Mouse (Mus musculus): ENCODE measurements at regions not wholly inside any gene's neighbourhood (a gene's known extent, or its start where the extent isn't known, plus 50 kb on each side); places are given as distances from the start of the nearest gene placed in this dataset.

DNA sequence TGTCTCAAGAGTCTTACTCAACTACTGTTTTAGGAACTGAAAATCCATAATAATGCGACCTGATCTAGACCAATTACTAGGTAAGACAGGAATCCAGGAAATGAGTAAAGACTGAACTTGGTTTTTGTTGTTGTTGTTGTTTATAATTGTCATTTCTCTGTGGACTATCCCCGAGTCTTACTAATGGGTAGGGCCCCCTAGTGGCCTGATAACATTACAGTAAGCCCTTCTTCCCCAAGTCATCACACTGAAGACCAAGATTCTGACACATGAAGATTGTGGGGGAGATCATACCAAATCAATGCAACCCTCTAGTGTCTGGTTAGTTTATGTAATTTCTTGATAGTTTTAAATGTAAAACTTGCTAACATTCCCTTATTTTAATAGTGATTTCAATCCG, 95.2 kb upstream of the Nek7 start:
- H3K4me1 ChIP-seq (ENCODE audit: control insufficient read depth, insufficient read depth, low read length): no peaks in the 10 kb centered on the region
- no peak for ATAC-seq (ENCODE audit: low FRiP score, low TSS enrichment)
- H3K36me3 ChIP-seq (ENCODE audit: control insufficient read depth, insufficient read depth, low read length): no peaks in the 10 kb centered on the region
- H3K4me2 ChIP-seq (replicated peaks; ENCODE audit: low read depth, low read length): no peak overlapping the region
- no peaks in the 10 kb centered on the region for H3K27me3 ChIP-seq (ENCODE audit: control insufficient read depth, insufficient read depth, low read length)
- no peak overlapping the region for H3K9ac ChIP-seq (ENCODE audit: low read depth, low read length)
- H3K9me3 ChIP-seq (ENCODE audit: control insufficient read depth, low read length): no peaks in the 10 kb centered on the region
- no peak overlapping the region for H3K27ac ChIP-seq (ENCODE audit: low read depth, low read length)
- whole genome bisulfite sequencing: 72% methylated on average over 3 of the region's 3 CpGs
- H3K4me3 ChIP-seq (ENCODE audit: low read length): no peak overlapping the region

- no peaks in the 10 kb centered on the region for H3K36me3 ChIP-seq (ENCODE audit: control insufficient read depth, insufficient read depth, low read length)
- ATAC-seq (ENCODE audit: low FRiP score, low TSS enrichment): no peak
- 73% methylated on average over 2 of the region's 2 CpGs for WGBS
These were observed 89.3 kb upstream of the Nek7 start for GRCm38 (mm10) chr1:138709229-138709608.

GRCm38 (mm10) chr1:138708507-138709228, 88.7 kb upstream of the Nek7 start:
- H3K4me1 ChIP-seq (ENCODE audit: control insufficient read depth, insufficient read depth, low read length): no peaks in the 10 kb centered on the region
- 84% methylated on average over 7 of the region's 7 CpGs for WGBS
- no peak overlapping the region for H3K4me3 ChIP-seq (ENCODE audit: low read length)
- no peaks in the 10 kb centered on the region for H3K27me3 ChIP-seq (ENCODE audit: control insufficient read depth, insufficient read depth, low read length)
- no peaks in the 10 kb centered on the region for H3K9me3 ChIP-seq (ENCODE audit: control insufficient read depth, low read length)
- H3K4me2 ChIP-seq (replicated peaks; ENCODE audit: low read depth, low read length): no peak overlapping the region
- H3K36me3 ChIP-seq (ENCODE audit: control insufficient read depth, insufficient read depth, low read length): no peaks in the 10 kb centered on the region
- no peak overlapping the region for H3K9ac ChIP-seq (ENCODE audit: low read depth, low read length)
- ATAC-seq (ENCODE audit: low FRiP score, low TSS enrichment): no peak
- no peak overlapping the region for H3K27ac ChIP-seq (ENCODE audit: low read depth, low read length)

More at GRCm38 (mm10) chr1:138709229-138709608, 89.3 kb upstream of the Nek7 start:
- no peaks in the 10 kb centered on the region for H3K4me1 ChIP-seq (ENCODE audit: control insufficient read depth, insufficient read depth, low read length)
- H3K27ac ChIP-seq (ENCODE audit: low read depth, low read length): no peak overlapping the region
- H3K9ac ChIP-seq (ENCODE audit: low read depth, low read length): no peak overlapping the region
- no peaks in the 10 kb centered on the region for H3K27me3 ChIP-seq (ENCODE audit: control insufficient read depth, insufficient read depth, low read length)
- no peaks in the 10 kb centered on the region for H3K9me3 ChIP-seq (ENCODE audit: control insufficient read depth, low read length)
- H3K4me3 ChIP-seq (ENCODE audit: low read length): no peak overlapping the region
- H3K4me2 ChIP-seq (replicated peaks; ENCODE audit: low read depth, low read length): no peak overlapping the region

- Histone ChIP-seq H3K4me3 (ENCODE audit: low read length) (no peak overlapping the region), H3K36me3 (ENCODE audit: control insufficient read depth, insufficient read depth, low read length) (no peaks in the 10 kb centered on the region), H3K9ac (ENCODE audit: low read depth, low read length) (no peak overlapping the region), H3K9me3 (ENCODE audit: control insufficient read depth, low read length) (no peaks in the 10 kb centered on the region), H3K4me1 (ENCODE audit: control insufficient read depth, insufficient read depth, low read length) (no peaks in the 10 kb centered on the region), H3K4me2 (replicated peaks; ENCODE audit: low read depth, low read length) (no peak overlapping the region), H3K27ac (ENCODE audit: low read depth, low read length) (no peak overlapping the region), H3K27me3 (ENCODE audit: control insufficient read depth, insufficient read depth, low read length) (no peaks in the 10 kb centered on the region)
- no peak for ATAC-seq (ENCODE audit: low FRiP score, low TSS enrichment)
- WGBS: 42% methylated on average over 3 of the region's 3 CpGs
These were observed 88.0 kb upstream of the Nek7 start for GRCm38 (mm10) chr1:138707913-138708312.

- Histone ChIP-seq H3K4me2 (replicated peaks; ENCODE audit: low read depth, low read length) (no peak overlapping the region), H3K36me3 (ENCODE audit: control insufficient read depth, insufficient read depth, low read length) (no peaks in the 10 kb centered on the region), H3K4me3 (ENCODE audit: low read length) (no peak overlapping the region), H3K4me1 (ENCODE audit: control insufficient read depth, insufficient read depth, low read length) (no peaks in the 10 kb centered on the region), H3K9ac (ENCODE audit: low read depth, low read length) (no peak overlapping the region), H3K9me3 (ENCODE audit: control insufficient read depth, low read length) (no peaks in the 10 kb centered on the region), H3K27ac (ENCODE audit: low read depth, low read length) (no peak overlapping the region), H3K27me3 (ENCODE audit: control insufficient read depth, insufficient read depth, low read length) (no peaks in the 10 kb centered on the region)
- WGBS: 75% methylated on average over 5 of the region's 5 CpGs
- ATAC-seq (ENCODE audit: low FRiP score, low TSS enrichment): no peak; the same call in 1 of the 2 replicates
These were observed 83.3 kb upstream of the Nek7 start for GRCm38 (mm10) chr1:138703291-138703690.

- Histone ChIP-seq H3K9me3 (ENCODE audit: control insufficient read depth, low read length) (no peaks in the 10 kb centered on the region), H3K4me1 (ENCODE audit: control insufficient read depth, insufficient read depth, low read length) (no peaks in the 10 kb centered on the region), H3K36me3 (ENCODE audit: control insufficient read depth, insufficient read depth, low read length) (no peaks in the 10 kb centered on the region), H3K27ac (ENCODE audit: low read depth, low read length) (no peak overlapping the region), H3K27me3 (ENCODE audit: control insufficient read depth, insufficient read depth, low read length) (no peaks in the 10 kb centered on the region), H3K4me2 (replicated peaks; ENCODE audit: low read depth, low read length) (no peak overlapping the region), H3K9ac (ENCODE audit: low read depth, low read length) (no peak overlapping the region), H3K4me3 (ENCODE audit: low read length) (no peak overlapping the region)
- ATAC-seq (ENCODE audit: low FRiP score, low TSS enrichment): no peak
- WGBS: 89% methylated on average over 6 of the region's 6 CpGs
These were observed 69.3 kb upstream of the Nek7 start for GRCm38 (mm10) chr1:138689234-138689633.

DNA sequence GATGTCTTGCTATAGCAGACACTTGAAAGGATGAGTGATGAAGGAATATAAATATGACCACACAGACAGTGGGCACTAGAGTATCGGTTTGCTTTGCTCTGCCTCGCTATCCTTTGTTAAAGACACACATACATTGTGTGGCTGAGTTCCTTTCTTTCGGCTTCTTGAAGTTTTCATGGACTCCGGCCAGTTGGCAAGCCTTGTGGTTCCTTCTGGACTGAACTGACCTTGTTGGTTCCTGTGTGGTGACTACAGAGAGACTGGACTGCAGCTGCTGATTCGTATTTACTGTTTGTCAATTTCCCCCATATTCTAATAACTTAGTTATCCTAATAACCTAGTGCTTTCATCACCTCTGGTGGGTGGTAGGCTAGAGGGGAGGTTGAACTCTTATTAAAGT, 66.8 kb upstream of the Nek7 start:
- H3K4me3 ChIP-seq (ENCODE audit: low read length): no peak overlapping the region
- 85% methylated on average over 5 of the region's 5 CpGs for WGBS
- H3K9ac ChIP-seq (ENCODE audit: low read depth, low read length): no peak overlapping the region
- no peak overlapping the region for H3K27ac ChIP-seq (ENCODE audit: low read depth, low read length)
- H3K9me3 ChIP-seq (ENCODE audit: control insufficient read depth, low read length): no peaks in the 10 kb centered on the region
- no peaks in the 10 kb centered on the region for H3K36me3 ChIP-seq (ENCODE audit: control insufficient read depth, insufficient read depth, low read length)
- no peaks in the 10 kb centered on the region for H3K4me1 ChIP-seq (ENCODE audit: control insufficient read depth, insufficient read depth, low read length)
- no peak for ATAC-seq (ENCODE audit: low FRiP score, low TSS enrichment)
- H3K4me2 ChIP-seq (replicated peaks; ENCODE audit: low read depth, low read length): no peak overlapping the region
- no peaks in the 10 kb centered on the region for H3K27me3 ChIP-seq (ENCODE audit: control insufficient read depth, insufficient read depth, low read length)

- no peaks in the 10 kb centered on the region for H3K36me3 ChIP-seq (ENCODE audit: control insufficient read depth, insufficient read depth, low read length)
- H3K4me2 ChIP-seq (replicated peaks; ENCODE audit: low read depth, low read length): no peak overlapping the region
- H3K27me3 ChIP-seq (ENCODE audit: control insufficient read depth, insufficient read depth, low read length): no peaks in the 10 kb centered on the region
- H3K4me3 ChIP-seq (ENCODE audit: low read length): no peak overlapping the region
- no peaks in the 10 kb centered on the region for H3K4me1 ChIP-seq (ENCODE audit: control insufficient read depth, insufficient read depth, low read length)
- H3K9me3 ChIP-seq (ENCODE audit: control insufficient read depth, low read length): no peaks in the 10 kb centered on the region
- no peak overlapping the region for H3K27ac ChIP-seq (ENCODE audit: low read depth, low read length)
- ATAC-seq (ENCODE audit: low FRiP score, low TSS enrichment): no peak
- no peak overlapping the region for H3K9ac ChIP-seq (ENCODE audit: low read depth, low read length)
- WGBS: 85% methylated on average over 10 of the region's 10 CpGs
These were observed 63.8 kb upstream of the Nek7 start for GRCm38 (mm10) chr1:138683711-138684110.

- no peaks in the 10 kb centered on the region for H3K9me3 ChIP-seq (ENCODE audit: control insufficient read depth, low read length)
- ATAC-seq (ENCODE audit: low FRiP score, low TSS enrichment): no peak
- no peaks in the 10 kb centered on the region for H3K27me3 ChIP-seq (ENCODE audit: control insufficient read depth, insufficient read depth, low read length)
- H3K4me1 ChIP-seq (ENCODE audit: control insufficient read depth, insufficient read depth, low read length): no peaks in the 10 kb centered on the region
- H3K4me3 ChIP-seq (ENCODE audit: low read length): no peak overlapping the region
- WGBS: 48% methylated on average over 4 of the region's 4 CpGs
- H3K4me2 ChIP-seq (replicated peaks; ENCODE audit: low read depth, low read length): no peak overlapping the region
- H3K27ac ChIP-seq (ENCODE audit: low read depth, low read length): no peak overlapping the region
- no peaks in the 10 kb centered on the region for H3K36me3 ChIP-seq (ENCODE audit: control insufficient read depth, insufficient read depth, low read length)
- no peak overlapping the region for H3K9ac ChIP-seq (ENCODE audit: low read depth, low read length)
These were observed 62.0 kb upstream of the Nek7 start for GRCm38 (mm10) chr1:138681970-138682369.

Measured in kidney, embryonic 14.5 days (tissue).